Mouse (Mus musculus) right cerebral cortex, postnatal 14 days (tissue): ENCODE measurements around the gene Klhl3.

Source experiments
- DNase-seq: peaks from one replicate; pipeline ENCODE4 v3.0.0; 2022

Gene Klhl3

DNA sequence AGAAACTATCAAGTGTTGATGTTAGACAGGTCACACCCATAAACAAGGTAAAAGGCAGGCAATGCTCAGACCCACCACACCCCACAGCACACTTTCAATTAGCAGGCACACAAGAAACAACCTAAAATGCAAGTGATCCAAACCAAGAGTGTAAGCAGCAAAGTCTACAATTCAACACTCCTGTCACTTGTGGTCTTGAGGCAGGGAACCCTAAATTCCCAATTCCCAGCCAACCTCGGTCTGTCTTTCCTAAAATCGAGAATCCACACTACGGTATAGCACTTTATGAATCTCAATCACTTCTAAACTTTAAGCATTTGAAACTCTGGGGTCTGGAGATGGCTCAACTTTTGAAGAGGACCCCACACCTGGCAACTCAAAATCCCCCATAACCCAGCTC lies 10.9 kb upstream of the Klhl3 start:
- DNase-seq = no peak

DNA sequence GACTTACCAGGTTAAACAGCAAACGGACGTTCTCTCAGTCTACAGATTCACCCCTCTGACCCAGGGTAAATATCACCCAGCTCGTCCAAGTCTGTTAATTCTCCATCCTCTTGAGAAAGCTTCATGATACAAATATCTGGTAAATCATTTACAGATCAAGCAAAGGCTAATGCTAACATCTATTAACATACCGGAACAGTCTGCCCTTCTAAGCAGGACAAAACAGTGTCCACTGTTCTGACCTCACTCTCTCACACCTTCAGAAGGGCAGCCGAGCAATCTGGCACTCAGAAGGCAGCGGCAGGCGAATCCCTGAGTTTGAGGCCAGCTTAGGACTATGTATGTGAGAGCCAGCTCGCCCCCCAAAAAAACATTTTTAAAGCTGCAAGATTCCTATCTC lies 10.0 kb upstream of the Klhl3 start:
- DNase-seq = no peak

DNA sequence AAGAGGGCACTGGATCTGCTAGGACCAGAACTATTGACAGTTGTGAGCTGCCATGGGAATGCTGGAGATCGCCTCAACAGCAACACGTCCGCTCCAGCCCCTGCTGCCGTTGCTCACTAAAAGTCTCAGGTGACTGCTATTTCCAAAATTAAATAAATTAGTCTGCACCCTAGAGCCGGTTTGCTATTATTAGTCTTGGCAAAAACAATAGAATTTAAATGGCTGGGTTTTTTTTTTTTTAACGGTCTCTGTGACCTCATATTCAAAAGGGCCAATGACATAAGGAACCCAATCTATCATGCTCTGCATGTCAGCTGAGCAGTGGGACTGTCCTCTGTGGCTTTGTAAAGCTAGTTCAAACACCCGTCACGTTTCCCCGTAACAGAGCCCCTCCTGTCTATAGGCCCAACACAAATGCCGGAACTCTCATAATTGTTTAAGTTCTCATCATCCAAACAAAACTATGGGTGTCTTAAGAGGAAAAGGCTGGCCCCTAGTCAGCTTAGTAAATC lies 9.4 kb upstream of the Klhl3 start:
- no peak for DNase-seq

DNA sequence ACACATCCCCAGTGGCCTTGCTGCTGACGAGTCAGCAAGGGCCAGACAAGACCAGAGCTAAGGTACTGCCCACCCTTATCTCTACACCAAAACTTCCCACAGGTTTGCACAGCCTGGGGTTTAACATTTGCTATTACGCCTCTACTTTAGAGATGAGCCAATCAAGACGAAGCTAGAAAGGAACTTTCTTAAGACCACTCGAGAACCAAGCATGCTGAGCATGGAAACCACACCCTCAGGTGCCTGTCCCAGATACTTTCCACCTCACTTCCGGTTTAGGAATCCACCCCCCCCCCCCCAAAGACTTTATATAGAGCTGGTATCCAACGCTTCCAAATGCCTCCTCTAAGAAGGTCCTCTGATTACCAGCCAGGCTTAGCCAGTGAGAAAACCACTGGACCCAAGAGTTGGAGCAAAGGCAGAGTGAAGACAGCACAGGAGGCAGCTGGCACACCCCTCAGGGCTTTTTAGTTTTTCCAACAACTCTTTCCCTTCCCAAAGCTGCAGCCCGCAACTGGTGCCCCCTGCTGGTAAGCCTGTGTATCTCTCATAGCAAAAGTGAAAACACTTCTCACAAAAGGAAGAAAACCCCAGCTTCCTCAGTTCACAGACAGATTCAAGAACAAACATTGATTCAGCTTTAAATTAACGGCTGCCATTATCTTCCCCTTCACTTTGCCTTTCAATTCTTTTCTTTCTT lies 4.1 kb upstream of the Klhl3 start:
- peak; percentile 63 for DNase-seq

DNA sequence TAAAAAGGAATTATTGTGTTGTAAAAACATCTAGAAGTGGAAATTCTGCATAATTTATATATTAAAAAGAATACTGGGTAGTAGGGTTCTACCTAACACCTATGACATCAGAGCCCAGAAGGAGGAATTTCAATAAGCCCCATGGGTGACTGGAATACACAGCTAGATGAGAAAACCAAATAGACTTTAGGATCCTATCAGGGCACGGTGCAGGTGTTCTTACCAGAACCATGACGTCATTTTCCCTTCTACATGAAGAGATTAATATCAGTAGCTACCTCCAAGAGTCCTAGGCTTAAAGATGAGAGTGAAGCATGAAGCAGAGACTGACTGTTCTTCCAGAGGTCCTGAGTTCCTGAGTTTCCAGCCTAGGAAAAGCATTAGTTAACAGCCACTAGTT lies 3.4 kb upstream of the Klhl3 start:
- no peak for DNase-seq

DNA sequence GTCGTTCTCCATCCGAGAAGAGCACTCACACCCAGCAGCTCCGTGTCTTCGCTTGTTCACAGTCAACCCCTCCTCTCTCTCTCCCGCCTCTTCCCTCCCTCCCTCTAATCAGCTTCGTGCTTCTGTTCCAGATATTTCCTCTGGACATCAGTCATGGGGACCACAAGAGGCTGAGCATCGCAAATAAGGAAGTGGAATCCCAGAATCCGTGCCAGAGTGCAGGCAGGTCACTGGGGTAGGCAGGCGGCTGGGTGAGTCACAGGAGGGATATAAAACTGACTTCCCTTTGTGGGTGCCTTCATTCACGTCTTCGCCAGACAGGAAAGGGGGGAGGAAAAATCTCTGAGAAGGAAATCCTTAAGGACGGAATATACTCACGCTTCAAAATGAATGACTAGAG lies 1.8 kb upstream of the Klhl3 start:
- no peak for DNase-seq

DNA sequence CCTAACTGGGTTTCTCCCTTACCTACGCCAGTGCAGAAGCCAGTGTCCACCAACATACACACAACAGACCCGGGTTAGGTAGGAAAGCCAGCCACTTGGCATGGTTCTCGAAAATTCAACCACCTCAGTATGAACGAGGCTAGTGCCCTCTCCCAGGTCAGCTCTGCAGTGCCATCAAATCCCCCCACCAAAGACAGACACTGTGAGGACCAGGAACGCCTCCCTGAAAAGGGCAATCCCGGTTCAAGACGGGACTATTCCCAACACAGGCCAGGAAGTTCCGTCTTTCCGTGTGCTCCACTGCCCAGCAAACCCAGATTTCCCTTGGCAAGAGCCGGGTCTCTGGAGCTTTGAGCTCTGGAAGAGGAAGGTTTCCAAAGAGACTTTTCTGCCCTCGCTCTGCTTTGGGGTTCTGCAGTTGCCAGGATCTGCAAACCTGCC lies 771 bp downstream of the Klhl3 start:
- peak; percentile 11 for DNase-seq

DNA sequence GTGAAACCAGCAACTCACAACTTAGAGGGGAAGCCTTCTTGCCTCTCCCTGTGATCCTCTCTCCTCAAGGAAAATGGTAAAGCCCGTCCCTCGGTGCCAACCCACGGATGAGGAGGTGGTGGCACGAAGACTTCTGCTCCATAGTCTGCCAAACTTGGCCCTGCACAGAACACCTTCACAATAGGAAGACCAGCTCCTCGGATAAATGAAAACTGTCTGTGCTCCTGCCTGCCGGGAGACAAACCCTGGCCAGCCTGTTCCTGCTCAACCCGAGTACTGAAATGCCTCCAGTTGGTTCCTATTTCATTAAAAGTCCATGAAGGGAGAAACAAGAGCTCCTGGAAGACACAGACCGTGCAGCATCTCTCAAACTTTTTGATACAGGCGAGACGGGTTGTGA lies 1.2 kb downstream of the Klhl3 start:
- peak; percentile 17 for DNase-seq

DNA sequence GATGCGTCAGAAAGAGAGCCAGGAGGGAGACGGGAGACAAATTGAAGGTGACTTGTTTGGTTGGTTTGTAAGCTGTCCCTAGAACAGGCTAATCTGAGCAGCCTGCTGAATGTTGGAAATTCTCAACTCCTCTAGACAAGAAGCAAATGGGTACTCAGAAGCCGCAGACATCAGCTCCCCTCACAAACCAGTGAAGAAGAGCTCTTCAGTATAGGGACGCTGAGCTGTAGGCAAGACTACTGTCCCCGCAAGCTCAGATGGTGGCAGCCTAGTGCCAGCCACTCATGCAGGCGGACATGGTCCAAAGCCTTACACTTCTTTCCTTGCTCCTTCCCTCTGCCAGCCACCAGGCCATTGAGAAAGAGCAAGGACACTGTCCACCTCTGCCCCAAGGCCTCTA lies 2.1 kb downstream of the Klhl3 start:
- DNase-seq = peak; percentile 23

DNA sequence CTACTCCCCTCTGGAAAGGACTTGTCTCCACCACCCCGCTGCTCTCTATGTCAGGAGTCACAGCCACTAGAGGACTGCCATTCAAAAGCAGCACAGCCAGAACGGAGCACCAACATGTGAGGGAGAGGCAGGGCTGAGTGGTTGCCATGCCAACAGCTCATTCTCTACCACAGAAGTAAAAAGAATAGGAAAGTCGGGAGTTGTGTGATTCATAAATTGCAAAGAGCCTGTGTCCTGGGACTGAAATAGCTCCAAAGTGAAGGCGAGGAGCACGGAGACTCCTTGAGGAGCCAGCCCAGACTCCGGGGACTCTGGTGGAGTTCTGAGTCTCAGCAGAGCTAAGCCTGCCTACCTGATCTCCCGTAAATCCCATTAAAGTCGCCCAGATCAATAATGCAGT lies 22.7 kb downstream of the Klhl3 start:
- DNase-seq = peak; percentile 54

DNA sequence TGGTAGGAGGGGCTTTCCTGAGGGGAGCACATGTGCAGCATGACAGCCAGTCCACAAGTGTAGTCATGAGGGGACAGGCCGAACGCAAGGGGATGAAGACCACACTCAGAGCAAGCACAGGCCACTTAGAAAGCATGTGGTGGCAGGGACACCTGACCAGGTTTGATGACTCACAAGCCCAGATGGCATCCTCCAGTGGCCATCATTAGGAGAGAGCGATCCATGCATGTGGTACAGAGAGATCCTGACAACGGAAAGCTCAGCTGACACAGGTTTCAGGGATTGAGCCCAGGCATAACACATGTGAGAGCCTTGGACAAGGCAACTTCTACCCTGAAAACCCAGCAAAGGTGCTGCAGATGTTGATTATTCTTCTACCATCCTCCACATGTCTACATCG lies 29.0 kb downstream of the Klhl3 start:
- no peak for DNase-seq

DNA sequence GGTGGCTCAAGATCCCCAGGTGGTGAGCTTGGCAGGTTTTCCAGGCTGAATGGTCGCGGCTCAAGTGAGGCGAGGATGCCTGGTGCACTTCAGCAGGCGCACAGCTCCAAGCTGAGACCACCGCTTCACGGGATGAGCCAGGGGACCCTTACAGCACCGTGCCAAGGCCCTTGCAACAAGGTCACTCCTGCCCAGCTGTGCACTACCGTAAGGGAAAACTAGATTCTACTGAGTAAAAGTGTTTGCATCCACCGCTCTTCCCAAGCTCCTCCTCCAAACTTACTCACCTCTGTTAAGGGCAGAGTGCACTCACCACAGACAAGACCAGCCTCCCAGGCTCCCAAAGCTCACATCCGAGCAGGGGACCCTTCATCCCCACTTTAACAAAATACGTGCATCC lies 29.9 kb downstream of the Klhl3 start:
- DNase-seq = no peak

DNA sequence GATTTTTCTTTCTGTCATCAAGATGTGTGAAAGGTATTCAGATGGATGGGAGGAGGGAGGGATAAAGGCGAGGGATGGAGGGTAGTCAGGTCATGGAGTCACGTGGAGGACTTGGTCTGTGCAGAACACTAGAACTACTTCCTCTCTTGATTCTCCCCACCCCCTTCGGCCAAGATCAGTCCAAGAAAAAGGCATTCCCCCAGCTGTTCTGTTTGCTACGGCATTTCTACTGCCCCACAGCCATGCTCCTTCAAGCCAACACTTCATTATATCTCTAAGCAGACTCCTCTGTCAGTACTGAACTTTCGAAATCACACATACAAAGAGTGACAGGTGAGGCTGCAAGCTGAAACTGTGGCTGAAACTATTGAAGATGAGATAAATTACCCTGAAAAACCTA lies 30.3 kb downstream of the Klhl3 start:
- DNase-seq = no peak

DNA sequence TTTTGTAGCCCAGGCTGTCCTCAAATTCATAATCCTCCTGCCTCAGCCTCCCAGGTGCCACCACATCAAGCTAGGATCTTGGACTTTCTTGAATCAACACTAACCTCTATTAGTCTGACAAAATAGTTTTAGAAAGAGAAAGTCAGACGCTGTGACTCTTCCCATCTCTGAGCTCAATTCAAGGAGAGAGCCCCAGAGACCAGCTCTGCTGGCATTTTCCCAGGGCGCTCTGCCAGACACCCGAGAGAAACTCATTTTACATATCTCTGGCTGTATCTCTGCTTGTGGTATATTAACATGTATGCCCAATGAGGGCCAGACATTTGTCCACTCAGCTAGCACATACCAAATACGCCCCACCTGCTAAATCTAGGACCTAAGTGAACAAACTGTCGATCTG lies 35.0 kb downstream of the Klhl3 start:
- DNase-seq = no peak

DNA sequence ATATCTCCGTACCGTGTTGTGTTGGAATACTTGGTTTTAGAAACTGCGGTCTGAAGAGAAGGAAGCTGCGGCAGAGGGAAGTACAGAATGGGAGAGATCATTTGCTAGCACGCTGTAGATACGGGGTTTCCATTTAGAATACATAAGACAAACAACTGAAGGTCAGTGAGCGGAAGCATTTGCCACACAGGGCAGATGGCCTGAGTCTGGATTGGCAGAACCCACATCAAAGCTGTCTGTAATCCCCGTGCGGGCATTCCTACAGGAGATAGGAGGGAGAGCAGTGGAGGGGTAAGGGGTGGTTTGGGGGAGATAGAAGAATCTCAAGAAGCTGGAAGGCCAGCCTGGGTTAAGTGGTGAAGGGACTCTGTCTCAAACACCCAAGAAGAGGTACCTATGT lies 38.5 kb downstream of the Klhl3 start:
- DNase-seq = no peak

DNA sequence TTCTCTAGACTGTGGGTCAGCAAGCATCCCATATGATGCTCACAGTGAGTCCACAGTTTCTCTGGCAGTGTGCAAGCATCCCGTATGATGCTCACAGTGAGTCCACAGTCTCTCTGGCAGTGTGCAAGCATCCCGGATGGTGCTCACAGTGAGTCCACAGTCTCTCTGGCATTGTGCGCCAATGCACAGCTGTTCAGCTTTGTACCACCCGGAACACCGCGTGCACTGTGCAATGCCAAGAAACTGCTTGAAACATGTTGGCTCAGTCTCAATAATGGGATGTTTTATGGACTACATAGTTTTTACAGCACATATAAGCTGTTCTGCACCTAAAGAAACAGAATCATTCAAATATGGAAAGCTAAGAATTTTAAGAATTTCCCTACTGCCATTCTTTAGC lies 38.9 kb downstream of the Klhl3 start:
- no peak for DNase-seq

DNA sequence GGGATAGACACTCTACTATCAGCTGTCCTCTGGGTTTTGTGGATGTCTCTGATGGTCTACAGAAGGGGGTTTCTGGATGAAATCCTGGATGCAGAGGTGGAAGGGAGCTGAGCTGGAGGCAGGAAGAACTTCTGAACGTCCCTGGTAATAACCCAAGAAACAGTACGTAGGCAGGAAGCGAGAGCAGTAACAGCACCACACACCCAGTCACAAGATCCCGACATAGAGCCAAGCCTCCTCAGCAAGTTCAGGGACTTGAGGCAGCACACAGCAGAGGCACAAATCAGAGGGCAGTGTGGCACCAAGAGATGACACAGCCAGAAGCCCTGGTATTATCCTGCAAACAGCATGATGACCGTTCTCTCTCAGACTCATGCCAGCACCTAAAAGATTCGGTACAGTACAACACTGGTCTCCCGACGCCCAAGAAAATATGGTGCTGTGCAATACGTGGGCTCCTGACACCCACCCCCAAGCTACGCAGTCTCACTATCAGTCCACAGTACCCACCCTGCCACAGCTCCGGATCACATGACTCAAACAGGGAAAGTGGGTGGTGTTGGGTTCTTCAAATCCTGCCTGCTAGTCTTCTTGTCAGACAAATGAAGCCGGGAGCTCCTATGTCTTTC lies 40.0 kb downstream of the Klhl3 start:
- DNase-seq = no peak

DNA sequence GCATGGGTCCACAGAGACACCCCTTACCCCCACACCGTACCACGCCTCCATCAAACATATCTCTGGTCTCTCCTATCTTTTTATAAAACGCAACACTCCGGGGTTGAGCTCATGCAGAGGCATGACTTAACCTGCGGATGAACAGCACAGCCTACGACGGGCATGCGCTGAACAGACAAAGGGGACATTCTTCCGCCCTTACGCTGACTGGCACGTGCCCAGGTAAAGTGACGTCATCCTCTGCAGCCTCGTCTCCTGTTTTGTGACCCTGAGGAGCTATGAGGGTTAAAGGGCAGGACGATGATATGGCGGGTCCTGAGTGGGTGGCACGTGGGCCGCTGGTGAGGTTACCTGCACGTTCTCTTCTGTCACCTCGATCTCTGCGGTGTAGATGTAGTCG lies 42.2 kb downstream of the Klhl3 start:
- DNase-seq = no peak

DNA sequence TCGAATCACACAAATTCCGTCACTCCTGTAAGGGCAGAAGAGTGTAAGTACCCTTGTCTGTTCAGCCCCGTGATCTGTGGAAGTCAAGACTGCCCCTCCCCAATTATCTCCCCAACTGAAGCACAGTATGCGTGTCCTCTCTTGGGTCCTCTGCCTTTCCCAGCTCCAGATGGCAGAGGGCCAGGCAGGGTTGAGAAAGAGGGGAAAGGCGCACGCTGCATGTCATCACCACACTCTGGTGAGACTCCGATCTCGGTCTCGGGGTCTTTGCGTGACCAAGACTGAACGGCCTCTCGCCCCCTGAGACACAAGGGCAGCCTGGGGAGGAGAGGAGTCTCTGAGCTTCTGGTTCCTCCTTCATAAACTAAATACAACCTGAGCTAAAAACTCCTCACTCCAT lies 42.9 kb downstream of the Klhl3 start:
- no peak for DNase-seq

DNA sequence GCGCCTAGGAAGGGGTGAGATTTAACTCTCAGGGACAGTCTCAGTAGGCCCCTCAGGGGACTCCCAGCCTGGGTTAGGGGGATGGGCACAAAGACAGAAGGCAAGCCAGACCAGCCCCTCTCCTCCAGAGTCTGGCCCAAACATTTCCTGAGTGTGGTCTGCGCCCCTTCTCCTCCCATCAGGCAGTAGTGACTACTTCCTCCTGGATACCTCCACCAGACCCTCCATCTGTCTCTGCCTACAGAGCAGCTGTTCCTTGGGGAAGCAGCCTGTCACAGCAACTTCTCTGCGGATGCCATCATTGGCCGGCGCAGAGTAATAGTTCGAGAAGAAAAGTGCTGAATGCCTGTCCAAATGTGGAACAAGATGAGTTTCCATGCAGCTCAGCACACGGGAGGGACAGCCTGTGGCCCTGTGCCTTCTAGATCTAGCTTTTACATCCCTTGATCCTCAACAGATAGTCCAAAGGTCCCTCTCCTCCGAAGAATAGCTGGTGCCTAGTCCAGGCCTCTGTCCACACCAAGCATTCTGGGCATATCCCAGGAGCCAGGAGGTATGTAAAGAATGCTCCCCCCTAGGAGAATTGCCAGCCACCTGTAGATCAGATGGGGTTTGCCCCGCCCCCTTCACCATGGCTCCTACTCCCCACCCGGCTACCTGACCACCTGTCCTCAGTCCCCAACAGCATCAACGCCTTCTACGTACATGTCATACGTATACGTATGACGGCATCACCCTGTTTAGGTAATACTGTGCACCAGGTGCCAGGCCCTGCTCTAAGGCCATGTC lies 44.8 kb downstream of the Klhl3 start:
- peak; percentile 44 for DNase-seq

DNA sequence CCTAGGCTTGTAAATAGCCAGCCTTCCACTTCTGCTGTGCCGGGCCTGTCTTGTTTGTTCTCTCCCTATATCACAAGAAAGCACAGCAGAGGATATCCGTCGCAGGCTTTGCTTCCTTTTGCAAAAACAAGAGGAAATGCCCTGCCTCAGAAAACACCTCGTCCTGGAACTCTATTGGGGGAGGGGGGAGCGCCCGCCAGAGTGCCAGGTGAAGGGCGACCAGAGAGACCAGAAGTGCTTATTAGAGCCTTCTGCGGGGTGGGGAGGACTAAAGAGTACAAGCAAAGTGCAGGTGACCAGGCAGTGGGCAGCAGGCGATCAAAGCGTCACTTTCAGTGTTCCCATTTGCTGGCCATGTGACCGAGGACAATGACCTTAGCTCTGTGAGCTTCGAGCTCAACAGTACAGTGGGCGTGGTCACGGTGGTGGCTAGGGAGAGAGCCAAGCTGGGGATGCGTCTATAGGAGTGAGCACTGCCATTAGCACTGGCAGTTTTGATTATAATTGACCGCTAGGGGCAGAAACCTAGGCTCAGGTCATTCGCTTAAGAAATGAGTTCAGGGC lies 45.8 kb downstream of the Klhl3 start:
- no peak for DNase-seq

DNA sequence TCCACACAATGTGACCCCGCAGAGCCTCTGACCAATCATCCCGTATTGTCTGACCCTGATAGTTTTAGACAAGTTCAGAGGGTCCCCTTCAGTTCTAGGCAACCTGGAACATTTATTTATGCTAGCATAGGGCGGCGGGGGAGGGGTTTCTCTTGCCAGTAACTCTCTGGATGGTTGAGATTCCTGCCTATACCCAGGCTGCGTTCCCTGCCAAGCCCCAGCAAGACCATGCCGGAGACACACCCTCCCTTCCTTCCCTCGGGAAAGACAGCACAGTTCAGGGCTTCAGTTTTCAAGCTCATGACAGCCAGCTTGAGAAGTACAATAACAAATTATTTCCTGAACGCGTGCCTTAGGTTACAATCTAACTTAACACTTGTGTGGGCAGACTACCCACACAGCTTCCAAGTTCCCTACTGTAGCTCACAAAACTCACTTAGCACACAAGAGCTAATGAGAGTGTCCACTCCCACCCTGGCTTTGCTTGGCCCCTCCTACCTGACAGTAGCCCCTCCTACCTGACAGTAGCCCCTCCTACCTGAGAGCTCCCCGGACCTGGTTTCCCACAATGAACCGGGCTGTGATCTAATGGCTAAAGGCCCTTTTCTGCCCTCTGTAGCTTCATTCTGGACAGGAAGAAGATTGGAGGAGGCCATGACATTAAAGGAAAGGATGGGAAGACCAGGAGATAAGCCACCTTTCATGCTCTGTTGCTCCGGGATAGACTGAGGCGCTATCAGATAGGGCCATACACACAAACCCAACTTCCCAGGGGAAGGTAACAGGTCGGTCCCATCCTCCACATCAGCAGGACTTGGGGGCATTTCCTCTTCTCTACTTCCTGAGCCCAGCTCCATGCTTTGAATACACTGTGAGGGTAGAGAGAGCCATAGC lies 46.6 kb downstream of the Klhl3 start:
- DNase-seq = no peak

DNA sequence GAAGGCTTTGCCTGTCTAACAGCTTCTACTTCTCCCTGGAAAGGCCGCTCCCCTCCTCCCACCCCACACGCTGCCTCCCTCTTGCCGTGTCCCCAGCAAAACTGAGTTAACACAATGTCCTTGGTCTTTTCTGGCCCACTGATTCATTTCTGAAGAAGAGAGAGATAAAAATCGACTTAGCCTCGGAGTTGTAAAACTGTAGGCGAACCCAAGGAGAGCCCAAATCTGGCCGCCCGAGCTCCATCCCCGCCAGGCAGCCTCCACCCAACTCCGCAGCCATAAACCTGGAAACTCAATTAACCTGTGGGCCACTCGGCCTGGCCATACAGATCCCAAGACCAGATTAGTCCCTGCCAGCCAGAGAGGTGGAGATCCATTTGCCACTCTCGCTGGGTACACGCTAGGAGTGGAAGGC lies 47.3 kb downstream of the Klhl3 start:
- no peak for DNase-seq
